Mouse (Mus musculus) lung, postnatal 0 days (tissue): ENCODE measurements at regions not wholly inside any gene's neighbourhood (a gene's known extent, or its start where the extent isn't known, plus 50 kb on each side); places are given as distances from the start of the nearest gene placed in this dataset.

Source experiments
- CTCF ChIP-seq: IDR thresholded peaks from 2 replicates; pipeline ENCODE4 v1.5.1; 2016; ENCODE audit warnings: antibody characterized with exemption, mild to moderate bottlenecking
- EP300 ChIP-seq: IDR thresholded peaks from 2 replicates; pipeline ENCODE4 v1.6.1; 2016; ENCODE audit warnings: antibody characterized with exemption, mild to moderate bottlenecking, control low read depth

- TF ChIP-seq EP300, result no peak
- no peak for TF ChIP-seq CTCF
These were observed 572.7 kb upstream of the Tenm4 start for GRCm38 (mm10) chr7:95598339-95598738.
